Mouse (Mus musculus) hindbrain, embryonic 11.5 days (tissue): ENCODE measurements around the gene Nek5. TPM values are rescaled to one million over a fixed set of nuclear protein-coding genes. Genes with fewer than 3 reads are reported as not detected.
"Not testable (repeated sequence)": the region's sequence is repeated elsewhere in the genome, so short reads cannot be mapped to it uniquely, and the experiment has no call there.

Experiments
- ATAC-seq: fragments of 200-750 bp; cut with Nextera tagmentation; 2 replicates; pipeline ENCODE4 v1.8.0; 2017; ENCODE audit warnings: mild to moderate bottlenecking, moderate TSS enrichment, moderate library complexity; ENCODE audit not compliant: low FRiP score
- DNase-seq: peaks from one replicate; pipeline ENCODE4 v3.0.0-alpha.2; 2015; ENCODE audit warnings: low spot score
- H3K27ac ChIP-seq: fragments of 300-500 bp; sonication (generic); 2 replicates; pipeline ENCODE4 v1.5.1; 2014; ENCODE audit warnings: mild to moderate bottlenecking, low read depth, low read length
- H3K27me3 ChIP-seq: fragments of 300-500 bp; sonication (generic); 2 replicates; pipeline ENCODE4 v1.6.1; 2014; ENCODE audit warnings: mild to moderate bottlenecking, low read length, moderate library complexity, mixed read lengths; ENCODE audit not compliant: control insufficient read depth, insufficient read depth
- H3K36me3 ChIP-seq: fragments of 300-500 bp; sonication (generic); 2 replicates; pipeline ENCODE4 v1.6.1; 2014; ENCODE audit warnings: mild to moderate bottlenecking, low read length, moderate library complexity, mixed read lengths; ENCODE audit not compliant: control insufficient read depth, insufficient read depth
- H3K4me1 ChIP-seq: fragments of 300-500 bp; sonication (generic); replicated peaks from 2 replicates; pipeline ENCODE4 v1.6.1; 2014; ENCODE audit warnings: low read length, mixed read lengths; ENCODE audit not compliant: control insufficient read depth, insufficient read depth
- H3K4me2 ChIP-seq: fragments of 300-500 bp; sonication (generic); replicated peaks from 2 replicates; pipeline ENCODE4 v1.6.1; 2014; ENCODE audit warnings: mild to moderate bottlenecking, low read depth, low read length
- H3K4me3 ChIP-seq: fragments of 300-500 bp; sonication (generic); 2 replicates; pipeline ENCODE4 v1.5.1; 2014; ENCODE audit warnings: low read depth, low read length
- H3K9ac ChIP-seq: fragments of 300-500 bp; sonication (generic); 2 replicates; pipeline ENCODE4 v1.6.1; 2014; ENCODE audit warnings: low read depth, low read length
- H3K9me3 ChIP-seq: fragments of 300-500 bp; sonication (generic); 2 replicates; pipeline ENCODE4 v1.6.1; 2016; ENCODE audit warnings: low read length; ENCODE audit not compliant: control insufficient read depth
- WGBS: fragments of 180-500 bp; shearing (Covaris S2); extraction: QIAGEN DNeasy Blood & Tissue Kit; methylation state at CpG from one replicate; pipeline ENCODE4 v1.1.7; 2014; 5-methylcytosine and 5-hydroxymethylcytosine counted together
- polyA plus RNA-seq: library from polyadenylated mRNA; unstranded; fragments of >200 nt; fragmentation: Nextera tagmentation; extraction: Ambion mirVana; gene quantifications from 2 replicates; pipeline ENCODE4 v1.2.1, GENCODE M21; 2014

Nek5 gene
- polyA plus RNA-seq, 1 experiment from 2014 or later: 0.91 TPM

DNA sequence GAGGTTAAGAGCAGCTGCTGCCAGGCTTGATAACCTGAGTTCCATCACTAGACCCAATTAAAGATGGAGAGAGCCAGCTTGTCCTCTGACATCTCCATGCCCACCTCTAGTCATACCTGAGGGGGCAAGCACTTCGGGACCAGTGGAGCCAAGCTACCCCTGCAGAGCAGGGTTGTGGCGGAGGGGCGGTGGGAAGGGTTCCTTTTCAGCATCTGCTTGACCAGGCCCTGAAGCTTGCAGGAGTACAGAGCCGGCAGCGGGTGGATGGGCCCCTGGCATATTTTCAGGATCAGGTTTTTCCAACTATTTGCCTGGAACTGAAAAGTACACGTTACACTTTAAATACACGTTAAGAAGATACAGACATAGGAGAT is 23.5 kb upstream of the Nek5 start:
- 90% methylated on average over 7 of the region's 7 CpGs for WGBS
- Histone ChIP-seq H3K4me1 (no peaks in the 10 kb centered on the region), H3K4me3 (no peak overlapping the region), H3K27me3 (no peaks in the 10 kb centered on the region), H3K9me3 (no peaks in the 10 kb centered on the region), H3K36me3 (no peaks in the 10 kb centered on the region), H3K27ac (no peak overlapping the region), H3K4me2 (no peak overlapping the region), H3K9ac (no peak overlapping the region)
- ATAC-seq: no peak
- DNase-seq: no peak

DNA sequence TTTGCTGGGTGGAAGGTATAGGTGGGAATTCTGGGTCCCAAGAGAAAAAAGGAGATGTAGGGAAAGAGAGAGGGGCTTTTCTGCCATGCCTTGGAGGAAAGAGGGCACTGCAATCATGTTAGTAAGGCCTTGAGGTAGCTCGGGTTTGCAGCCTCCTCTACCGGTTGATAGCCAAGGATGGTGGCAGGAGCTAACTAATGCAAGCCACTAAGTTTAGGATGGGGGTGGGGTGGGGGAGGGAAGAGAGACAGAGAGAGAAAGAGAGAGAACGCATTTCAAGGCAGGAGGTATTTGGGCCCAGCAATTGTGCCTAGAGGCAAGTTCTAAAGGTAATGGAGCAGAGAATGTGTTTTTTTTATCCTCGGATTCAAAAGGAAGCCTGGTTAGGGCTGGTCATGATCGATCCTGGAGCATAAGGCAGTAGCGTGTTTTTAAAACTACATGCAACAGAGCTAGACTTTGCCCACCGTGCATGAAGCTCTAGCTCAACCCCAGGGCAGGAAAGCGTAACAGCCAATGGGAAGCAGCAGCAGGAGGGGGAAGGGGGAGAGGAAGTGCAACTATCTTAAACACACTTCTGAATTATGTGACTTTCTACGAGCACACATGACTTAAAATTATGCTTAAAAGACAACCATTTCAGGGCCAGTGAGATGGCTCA is 23.0 kb upstream of the Nek5 start:
- Histone ChIP-seq H3K9ac (no peak overlapping the region), H3K27me3 (no peaks in the 10 kb centered on the region), H3K4me2 (no peak overlapping the region), H3K27ac (no peak overlapping the region), H3K9me3 (no peaks in the 10 kb centered on the region), H3K36me3 (no peaks in the 10 kb centered on the region), H3K4me3 (no peak overlapping the region), H3K4me1 (no peaks in the 10 kb centered on the region)
- ATAC-seq (no peak), DNase-seq (no peak)
- 83% methylated on average over 9 of the region's 9 CpGs for WGBS

DNA sequence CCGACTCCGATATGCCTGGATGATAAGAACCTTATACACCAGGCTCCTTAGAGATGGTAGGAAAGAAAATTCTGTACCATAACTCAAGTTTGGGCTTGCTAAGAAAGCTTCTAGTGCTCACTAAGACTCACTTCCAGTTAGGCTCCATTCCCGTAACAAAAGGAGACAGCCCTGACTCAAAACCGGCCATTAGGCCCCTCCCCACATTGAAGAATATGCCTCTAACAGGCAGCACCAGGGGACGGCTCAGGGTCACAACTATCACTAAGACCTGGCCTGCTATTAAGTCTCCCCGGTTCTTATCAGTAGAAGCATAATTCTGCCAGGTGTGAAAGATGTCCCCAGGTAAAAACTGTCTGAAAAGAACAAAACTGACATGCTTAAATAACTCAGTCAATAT is 21.0 kb upstream of the Nek5 start:
- Histone ChIP-seq H3K27ac (no peak overlapping the region), H3K36me3 (no peaks in the 10 kb centered on the region), H3K4me1 (no peaks in the 10 kb centered on the region), H3K9me3 (no peaks in the 10 kb centered on the region), H3K4me3 (no peak overlapping the region), H3K9ac (no peak overlapping the region), H3K4me2 (no peak overlapping the region), H3K27me3 (no peaks in the 10 kb centered on the region)
- WGBS: 79% methylated on average over 6 of the region's 6 CpGs
- DNase-seq (no peak), ATAC-seq (no peak)

GRCm38 (mm10) chr8:22143764-22144491 is 19.1 kb upstream of the Nek5 start:
- WGBS: 69% methylated on average over 1 of the region's 1 CpGs
- Histone ChIP-seq H3K9ac (no peak overlapping the region), H3K4me2 (no peak overlapping the region), H3K4me3 (no peak overlapping the region), H3K27ac (no peak overlapping the region), H3K9me3 (no peaks in the 10 kb centered on the region), H3K36me3 (no peaks in the 10 kb centered on the region), H3K4me1 (no peaks in the 10 kb centered on the region), H3K27me3 (no peaks in the 10 kb centered on the region)
- no peak for ATAC-seq
- no peak for DNase-seq

GRCm38 (mm10) chr8:22142592-22142991 is 17.7 kb upstream of the Nek5 start:
- Histone ChIP-seq H3K4me1 (no peaks in the 10 kb centered on the region), H3K4me3 (no peak overlapping the region), H3K27me3 (no peaks in the 10 kb centered on the region), H3K9me3 (no peaks in the 10 kb centered on the region), H3K27ac (no peak overlapping the region), H3K9ac (no peak overlapping the region), H3K4me2 (no peak overlapping the region), H3K36me3 (no peaks in the 10 kb centered on the region)
- no peak for ATAC-seq
- no peak for DNase-seq
- WGBS: 72% methylated on average over 4 of the region's 4 CpGs

DNA sequence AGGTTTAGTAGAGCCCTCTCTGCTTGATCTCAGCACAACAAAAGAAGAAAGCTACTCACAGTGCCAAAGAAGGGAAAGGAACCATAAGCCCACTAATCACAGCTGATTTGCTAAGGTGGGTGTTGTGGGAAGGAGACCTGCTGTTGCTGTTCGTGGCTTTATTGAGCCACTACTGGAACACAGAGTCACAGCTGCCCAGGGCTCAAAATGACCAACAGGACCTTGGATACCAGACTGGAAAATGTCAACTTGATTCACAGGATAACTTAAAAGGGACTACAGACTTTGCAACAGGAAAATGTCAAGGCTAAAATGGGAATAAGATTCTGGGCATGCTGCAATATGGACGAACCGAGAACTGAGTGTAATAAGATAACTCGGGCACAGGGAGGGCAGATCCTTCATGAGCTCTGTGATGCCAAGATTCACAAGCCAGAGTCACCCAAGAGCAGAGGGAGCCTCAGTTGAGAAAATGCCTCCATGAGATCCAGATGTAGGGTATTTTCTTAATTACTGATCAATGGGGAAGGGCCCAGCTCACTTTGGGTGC is 17.1 kb upstream of the Nek5 start:
- Histone ChIP-seq H3K4me3 (no peak overlapping the region), H3K27me3 (no peaks in the 10 kb centered on the region), H3K9me3 (no peaks in the 10 kb centered on the region), H3K27ac (no peak overlapping the region), H3K36me3 (no peaks in the 10 kb centered on the region), H3K9ac (no peak overlapping the region), H3K4me2 (no peak overlapping the region), H3K4me1 (no peaks in the 10 kb centered on the region)
- no peak for ATAC-seq
- 96% methylated on average over 4 of the region's 4 CpGs for WGBS
- DNase-seq: no peak

- H3K4me2 ChIP-seq, DNase-seq, H3K27me3 ChIP-seq, ATAC-seq, H3K4me1 ChIP-seq, H3K4me3 ChIP-seq, H3K9me3 ChIP-seq, H3K27ac ChIP-seq, H3K9ac ChIP-seq, H3K36me3 ChIP-seq: not testable (repeated sequence)
- WGBS: 94% methylated on average over 9 of the region's 9 CpGs
These were observed 11.6 kb upstream of the Nek5 start for GRCm38 (mm10) chr8:22136462-22136861.

DNA sequence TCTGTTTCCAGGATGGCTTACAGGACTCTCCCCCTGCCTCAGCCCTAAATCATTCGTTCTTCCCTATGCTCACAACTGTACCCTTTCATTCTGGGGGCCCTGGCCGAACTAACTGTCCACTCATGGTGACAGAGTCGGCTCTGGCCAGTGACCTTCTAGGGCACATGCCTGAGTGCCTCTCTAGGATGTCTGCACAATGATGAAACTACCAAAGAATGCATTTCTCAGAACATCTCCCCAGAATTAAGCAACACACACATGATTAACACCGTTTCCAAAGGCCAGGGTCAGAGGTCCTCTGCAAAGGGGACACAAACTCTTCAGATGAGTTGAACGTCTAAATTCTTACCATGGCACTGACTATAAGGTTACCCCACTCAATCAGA is 9.9 kb upstream of the Nek5 start:
- ATAC-seq (no peak), DNase-seq (no peak)
- Histone ChIP-seq H3K27ac (no peak overlapping the region), H3K9me3 (no peaks in the 10 kb centered on the region), H3K36me3 (no peaks in the 10 kb centered on the region), H3K9ac (no peak overlapping the region), H3K4me3 (no peak overlapping the region), H3K4me1 (no peaks in the 10 kb centered on the region), H3K4me2 (no peak overlapping the region), H3K27me3 (no peaks in the 10 kb centered on the region)
- 75% methylated on average over 5 of the region's 5 CpGs for WGBS
